Mouse (Mus musculus) adrenal gland, postnatal 25 days (tissue): Measurements from ENCODE around the gene Gstm4. TPM values are rescaled to one million over a fixed set of nuclear protein-coding genes. Genes with fewer than 3 reads are reported as not detected.
A peak's percentile ranks its signal among the peaks of the same experiment; 100 is the strongest.
"Not testable (repeated sequence)": the region's sequence is repeated elsewhere in the genome, so short reads cannot be mapped to it uniquely, and the experiment has no call there.

Experiments
- DNase-seq: peaks from one replicate; pipeline ENCODE4 v3.0.0; 2021; ENCODE audit warnings: mixed read lengths
- total RNA-seq: library from RNA; stranded (reverse); gene quantifications from 2 replicates; pipeline ENCODE4 v1.2.3, GENCODE M21; 2021

Gene Gstm4
- total RNA-seq, 1 experiment from 2014 or later: 17.1 TPM

DNA sequence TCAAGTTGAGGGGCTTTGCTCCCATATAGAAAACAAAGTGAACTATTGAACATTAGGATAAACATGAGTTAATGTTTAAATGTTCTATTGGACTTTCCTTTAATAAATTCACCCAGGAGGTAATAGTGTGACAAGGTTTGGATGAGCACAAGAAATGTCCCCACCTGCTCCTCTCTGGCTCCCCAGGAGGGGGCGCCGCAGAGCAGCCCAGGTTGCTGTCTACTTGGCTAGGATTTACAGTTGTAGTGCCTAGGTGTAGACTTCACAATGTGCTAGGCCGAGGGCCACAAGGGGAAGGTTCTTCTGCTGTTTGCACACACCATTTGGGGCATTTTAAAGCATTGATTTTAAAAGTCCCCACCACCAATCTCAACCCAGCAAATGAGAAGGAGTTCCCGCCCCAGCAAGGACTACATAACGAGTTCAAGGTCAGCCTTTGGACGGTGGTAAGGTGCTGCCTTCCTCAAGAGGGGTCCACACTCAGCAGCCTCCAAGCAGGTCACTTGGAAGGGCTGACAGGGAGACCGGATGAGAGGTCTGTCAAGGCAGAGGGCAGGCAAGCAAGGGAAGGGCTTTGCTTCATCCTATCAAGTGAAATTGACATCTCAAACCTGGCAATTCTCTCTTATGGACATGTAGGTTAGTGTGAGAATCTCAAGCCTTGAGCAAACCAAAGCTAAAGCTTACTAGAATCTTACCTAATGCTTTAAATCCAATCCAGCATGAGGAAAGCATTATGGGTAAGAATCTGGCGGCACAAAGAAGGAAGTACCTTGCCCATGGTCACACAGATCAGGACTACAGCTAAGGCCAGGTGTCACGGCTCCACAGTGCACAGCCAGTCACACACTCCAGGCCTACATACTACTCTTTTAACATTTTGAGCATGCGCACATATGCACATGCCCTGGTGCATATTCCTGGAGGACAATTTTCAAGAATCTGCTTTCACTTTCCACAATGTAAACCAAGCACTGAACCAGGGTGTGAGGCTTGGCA, 25.9 kb upstream of the Gstm4 start:
- DNase-seq: peak; percentile 81

GRCm38 (mm10) chr3:108069231-108069870, 24.7 kb upstream of the Gstm4 start:
- DNase-seq: no peak

- DNase-seq: no peak
Measured at GRCm38 (mm10) chr3:108068826-108069225, 24.1 kb upstream of the Gstm4 start.

- no peak for DNase-seq
Measured at GRCm38 (mm10) chr3:108067370-108067934, 22.8 kb upstream of the Gstm4 start.

GRCm38 (mm10) chr3:108065551-108065950, 20.9 kb upstream of the Gstm4 start:
- no peak for DNase-seq

- DNase-seq: no peak
Measured at GRCm38 (mm10) chr3:108064672-108065071, 20.0 kb upstream of the Gstm4 start.

DNA sequence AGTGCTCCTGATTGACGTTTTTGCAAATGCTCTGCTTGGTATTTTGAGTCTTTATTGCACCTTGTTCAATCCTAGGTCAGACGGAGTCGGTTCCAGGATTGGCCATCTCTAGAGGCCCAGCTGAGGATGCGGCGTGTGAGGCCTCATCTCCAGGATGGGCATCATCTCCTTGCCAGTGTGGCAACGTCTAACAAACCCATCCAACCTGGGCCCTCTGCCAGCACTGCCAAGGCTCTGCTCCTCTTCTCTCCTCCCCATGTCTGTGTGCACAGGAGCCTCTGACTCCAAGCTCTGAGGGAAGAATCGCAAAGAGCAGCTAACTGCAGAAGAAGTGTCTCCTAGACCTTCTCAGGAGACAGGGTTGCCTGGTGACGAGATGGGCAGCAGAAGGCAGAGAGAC, 18.0 kb upstream of the Gstm4 start:
- DNase-seq: peak; percentile 49

DNA sequence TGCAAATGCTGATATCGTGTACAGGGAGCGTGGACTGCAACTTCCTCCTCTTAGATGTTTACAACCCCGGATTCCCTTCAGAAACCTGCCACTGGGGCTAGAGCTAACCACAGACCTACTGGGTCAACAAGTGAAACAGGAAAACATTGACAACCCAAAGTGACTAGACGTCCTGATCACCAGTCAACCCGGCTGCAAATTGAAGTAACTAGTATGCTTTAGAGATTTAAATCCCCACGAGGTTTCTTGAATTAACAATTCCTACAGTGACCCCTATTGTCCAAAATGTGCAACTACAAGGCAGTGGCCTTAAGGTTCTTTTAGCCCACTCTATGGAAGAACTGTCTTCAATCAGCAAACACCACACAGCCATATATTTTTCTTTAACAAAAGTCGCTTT, 16.7 kb upstream of the Gstm4 start:
- DNase-seq: no peak

DNA sequence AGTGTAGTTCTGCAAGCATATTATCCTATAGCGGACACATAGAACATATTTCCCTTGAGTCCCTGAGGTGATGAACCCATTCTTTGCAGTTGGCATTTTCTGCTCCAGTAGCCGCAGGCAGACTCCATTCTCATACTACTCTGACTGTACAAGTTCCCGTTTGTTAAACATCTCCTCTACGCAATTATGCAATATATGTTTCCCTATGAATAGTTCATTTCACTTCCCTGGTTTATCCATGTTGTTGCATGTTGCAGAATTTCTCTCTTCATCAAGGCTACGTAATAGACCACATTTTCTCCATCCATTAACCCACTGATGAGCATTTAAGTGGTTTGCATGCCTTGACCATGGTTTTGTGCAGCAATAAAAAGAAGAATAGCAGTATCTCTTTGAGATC, 5.8 kb upstream of the Gstm4 start:
- DNase-seq: no peak

DNA sequence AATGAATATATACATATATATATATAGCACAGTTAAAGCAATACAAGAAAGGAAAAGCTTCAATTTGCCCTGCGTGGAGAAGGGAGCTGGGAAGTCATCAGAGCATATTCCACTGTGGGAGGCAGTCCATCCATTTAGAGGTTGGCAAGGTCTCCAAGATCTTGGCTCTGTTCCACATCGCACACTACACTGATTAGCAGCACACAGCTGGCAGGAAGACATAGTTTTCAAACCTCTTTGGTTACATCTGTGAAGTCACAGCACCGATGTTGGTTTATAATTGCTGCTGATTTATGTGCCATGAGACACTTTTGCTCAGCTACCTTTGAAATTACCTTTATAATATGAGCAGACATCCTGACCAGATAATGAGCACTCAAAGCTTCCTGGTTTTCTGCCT, 3.6 kb upstream of the Gstm4 start:
- no peak for DNase-seq

GRCm38 (mm10) chr3:108046944-108047655, 2.4 kb upstream of the Gstm4 start:
- no peak for DNase-seq

- no peak for DNase-seq
Measured at GRCm38 (mm10) chr3:108033156-108033555, 11.5 kb downstream of the Gstm4 start.

DNA sequence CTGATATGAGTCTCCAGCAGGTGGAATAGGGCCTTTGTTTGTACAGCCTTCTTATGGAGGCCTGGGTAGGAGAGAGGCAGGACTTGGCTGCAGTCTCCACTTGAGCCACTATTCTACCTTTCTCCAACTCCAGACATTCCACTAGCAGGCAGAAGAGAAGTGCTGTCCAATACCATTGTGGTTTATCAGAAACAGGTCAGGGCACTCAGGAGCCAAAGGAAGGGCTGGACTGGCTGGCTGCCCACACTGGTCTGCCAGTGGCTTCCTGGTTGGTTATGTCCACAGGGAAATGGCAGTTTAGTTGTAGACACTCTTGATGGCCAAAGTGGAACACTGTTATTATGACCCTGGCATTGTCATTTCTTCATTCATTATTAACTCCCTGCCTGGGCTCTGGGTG, 12.6 kb downstream of the Gstm4 start:
- DNase-seq: no peak

DNA sequence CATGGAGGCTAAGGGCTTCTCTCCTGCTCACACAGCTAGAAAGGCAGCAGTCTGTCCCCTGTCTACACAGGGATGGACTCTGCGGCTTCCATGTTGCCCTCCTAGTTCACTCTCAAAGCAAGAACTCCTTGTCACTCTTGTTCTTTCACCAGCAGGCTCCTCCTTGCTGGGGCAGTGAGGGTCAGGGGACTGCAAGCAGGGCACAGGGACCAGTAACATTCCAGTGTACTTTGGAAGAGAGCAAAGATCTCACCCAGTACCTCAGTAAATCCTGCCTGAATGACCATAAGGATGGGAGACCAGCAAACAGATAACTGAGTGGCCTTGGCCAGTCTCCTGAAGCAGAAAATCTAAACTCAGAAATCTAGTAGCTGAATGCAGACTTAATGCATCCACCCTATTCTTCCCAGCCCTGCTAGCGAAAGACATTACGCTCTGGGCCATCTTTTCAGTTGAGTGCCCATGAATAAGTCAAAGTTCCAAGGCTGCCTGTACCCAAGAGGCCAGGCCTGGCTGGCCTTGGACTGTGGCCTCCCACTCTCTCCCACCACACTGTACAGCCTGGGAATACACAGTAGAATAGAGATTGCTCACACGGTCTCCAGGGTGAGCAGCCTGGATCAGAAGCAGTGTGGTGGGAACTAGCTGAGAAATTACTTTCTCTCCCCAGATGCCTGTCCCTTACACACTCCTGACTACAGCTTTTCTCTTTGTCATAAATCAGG, 15.9 kb downstream of the Gstm4 start:
- no peak for DNase-seq

GRCm38 (mm10) chr3:108026597-108026996, 18.1 kb downstream of the Gstm4 start:
- no peak for DNase-seq

DNA sequence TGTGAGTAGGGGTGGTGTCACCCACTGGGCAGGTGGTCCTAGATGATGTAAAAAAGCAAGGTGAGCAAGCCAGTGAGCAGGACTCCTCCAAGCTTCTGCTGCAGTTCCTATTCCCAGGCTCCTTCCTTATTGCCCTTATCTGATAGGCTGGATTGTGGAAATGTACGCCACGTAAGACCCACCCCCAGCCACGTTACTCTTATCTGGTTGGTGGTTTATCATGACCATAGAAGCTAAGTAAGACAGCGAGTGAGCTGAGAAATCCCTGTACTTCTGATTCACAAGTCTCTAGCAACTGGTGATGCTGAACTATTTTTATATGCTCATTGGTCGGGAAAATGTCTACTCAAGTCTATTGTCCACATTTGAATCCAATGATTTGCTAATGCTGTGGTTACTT, 18.6 kb downstream of the Gstm4 start:
- DNase-seq: no peak

DNA sequence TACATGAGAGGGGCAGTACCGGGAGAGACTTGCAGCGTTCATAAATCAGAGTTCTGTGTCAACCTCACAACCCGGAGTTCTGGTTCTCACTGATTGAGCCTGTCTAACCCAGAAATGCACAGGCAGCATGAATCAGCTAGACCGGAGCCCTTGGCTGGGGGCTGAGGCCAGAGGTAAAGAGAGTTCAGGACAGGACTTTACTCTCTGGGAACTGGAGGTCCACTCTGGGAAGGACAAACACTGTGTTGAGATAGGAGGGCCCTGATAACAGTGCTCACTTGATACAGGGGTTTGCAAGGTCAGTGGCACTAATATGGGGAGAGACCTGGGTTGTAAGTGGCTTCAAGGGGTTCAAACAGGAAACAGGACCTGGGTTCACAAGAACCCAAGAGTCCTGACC, 19.4 kb downstream of the Gstm4 start:
- DNase-seq: no peak

DNA sequence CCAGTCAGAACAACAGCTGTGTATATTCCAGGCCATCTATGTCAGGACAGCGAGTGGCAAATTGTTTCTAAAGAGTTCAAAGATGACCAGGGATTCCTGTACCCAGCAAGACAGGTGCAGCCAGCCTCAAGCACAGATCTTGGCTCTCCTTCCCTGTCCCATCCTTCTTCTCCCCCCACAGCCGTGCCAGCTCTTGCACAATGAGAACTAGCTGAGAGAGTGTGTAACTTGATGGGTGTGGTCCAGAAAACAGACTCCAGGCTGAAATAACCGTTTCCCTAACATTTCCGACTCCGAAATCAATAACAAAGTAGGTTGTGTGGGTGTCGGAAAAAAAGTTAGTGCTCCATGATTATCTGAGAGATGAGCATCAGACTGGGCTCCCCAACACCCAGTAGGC, 22.0 kb downstream of the Gstm4 start:
- DNase-seq: no peak

- not testable (repeated sequence) for DNase-seq
Measured at GRCm38 (mm10) chr3:108020351-108021022, 24.2 kb downstream of the Gstm4 start.

DNA sequence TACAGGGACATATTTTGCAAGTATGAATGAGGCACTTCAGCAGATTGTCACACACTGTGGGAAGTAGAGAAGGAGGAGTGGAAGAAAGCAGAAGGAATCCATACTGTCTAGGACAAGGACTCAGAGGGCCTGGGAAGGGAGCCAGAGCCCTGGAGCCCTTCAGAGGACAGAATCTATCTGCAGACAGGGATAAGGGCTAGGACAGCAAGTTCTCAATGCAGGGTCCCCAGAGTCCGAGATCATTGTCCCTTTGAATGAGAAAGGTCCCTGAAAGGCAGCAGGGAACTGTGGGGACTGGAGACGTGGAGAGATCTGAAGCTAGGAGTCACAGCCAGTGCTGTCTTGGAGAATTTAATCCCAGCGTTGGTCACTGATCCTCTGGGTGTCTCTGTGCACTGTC, 25.5 kb downstream of the Gstm4 start:
- DNase-seq: not testable (repeated sequence)

DNA sequence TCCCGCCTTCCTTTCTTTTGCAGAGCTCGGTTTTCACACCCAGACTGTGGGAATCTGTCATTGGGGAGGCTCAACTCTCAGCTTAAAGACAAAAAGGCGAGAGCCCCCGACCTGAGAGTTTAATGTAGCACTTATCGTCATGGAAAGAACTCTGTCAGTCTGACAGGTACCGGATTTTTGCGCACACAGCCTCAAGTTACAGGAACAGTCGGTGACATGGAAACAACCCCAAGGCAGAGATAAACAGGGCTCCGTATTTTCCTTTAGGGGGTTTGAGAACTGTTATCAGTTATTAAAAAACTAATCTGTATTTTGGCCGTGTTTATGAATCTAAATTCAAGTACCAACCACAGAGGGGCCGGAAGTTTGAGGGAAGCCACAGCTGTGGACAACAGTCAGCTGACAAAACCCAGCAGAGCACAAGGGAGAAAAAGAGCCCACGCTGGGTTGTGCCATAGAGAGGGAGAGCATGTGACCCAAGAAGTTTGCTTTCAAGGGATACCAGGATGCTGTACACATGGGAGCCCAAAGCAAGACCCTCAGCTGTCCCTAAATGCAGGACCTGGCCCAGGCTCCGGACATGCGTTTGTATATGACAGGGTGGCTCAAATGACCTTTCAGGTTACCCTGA, 26.4 kb downstream of the Gstm4 start:
- no peak for DNase-seq
